Mouse (Mus musculus) cerebral cortex, adult 2 months (tissue): ENCODE results near the gene Tbl1x.

Experiments
- WGBS: fragments of 180-500 bp; shearing (Covaris S2); methylation state at CpG from one replicate; pipeline ENCODE4 v1.1.7; 2018; 5-methylcytosine and 5-hydroxymethylcytosine counted together

The Tbl1x gene

DNA sequence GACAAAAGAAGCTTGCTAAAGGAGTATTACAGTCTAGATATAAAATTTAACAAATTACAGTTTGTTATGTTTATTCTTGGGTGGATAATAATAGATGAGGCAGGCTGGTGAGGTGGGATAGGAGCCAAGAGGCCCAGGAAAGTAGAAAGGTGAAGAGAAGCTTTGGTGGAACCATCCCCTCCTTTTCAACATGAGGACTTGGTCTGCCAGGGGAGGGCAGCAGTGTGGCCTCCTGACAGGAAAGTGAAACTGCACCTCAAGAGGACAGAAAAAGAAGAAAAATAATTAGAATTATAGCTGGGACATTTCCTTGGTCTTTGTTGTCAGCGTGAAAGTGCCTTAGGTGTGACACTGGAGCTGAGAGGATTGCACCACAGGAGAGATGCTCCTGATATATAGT is 35.6 kb downstream of the Tbl1x start:
- WGBS, result 74% methylated on average over 1 of the region's 1 CpGs

DNA sequence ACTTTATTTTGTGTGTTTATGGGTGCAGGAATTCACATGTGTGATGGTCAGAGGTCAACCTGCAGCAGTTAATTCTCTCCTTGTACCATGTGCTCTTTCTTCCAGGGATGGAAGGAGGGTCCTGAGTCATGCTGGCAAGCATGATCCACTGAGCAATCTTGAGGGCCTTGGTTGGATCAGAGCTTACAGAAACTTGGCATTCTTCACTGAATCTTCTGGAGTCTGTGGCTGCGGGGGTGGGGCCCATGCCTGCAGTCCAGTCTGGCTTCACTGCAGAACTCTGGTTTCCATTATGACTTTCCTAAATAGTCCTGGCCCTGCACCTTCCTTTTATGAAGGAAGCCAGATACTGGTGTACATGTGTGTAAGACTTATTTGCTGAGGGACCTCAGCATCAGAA is 38.1 kb downstream of the Tbl1x start:
- 73% methylated on average over 1 of the region's 1 CpGs for WGBS

DNA sequence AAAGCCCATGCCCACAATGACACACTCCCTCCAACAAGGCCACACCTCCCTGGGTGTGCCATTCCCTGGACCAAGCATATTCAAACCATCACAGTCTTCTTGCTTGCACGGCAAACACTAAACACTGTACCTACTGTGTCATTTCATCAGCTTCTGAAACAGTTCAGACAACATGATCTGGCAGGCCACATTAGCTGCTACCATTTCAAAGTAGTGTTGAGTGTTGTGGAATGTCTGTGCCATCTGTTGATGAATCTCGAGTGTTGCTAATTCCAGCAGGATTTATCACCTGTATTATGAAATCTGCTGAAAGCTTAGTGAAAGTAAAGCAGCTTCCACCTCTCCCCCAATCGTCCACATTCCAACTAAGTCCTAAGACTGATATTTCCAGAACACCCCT is 41.3 kb downstream of the Tbl1x start:
- WGBS, result 54% methylated on average over 3 of the region's 3 CpGs

DNA sequence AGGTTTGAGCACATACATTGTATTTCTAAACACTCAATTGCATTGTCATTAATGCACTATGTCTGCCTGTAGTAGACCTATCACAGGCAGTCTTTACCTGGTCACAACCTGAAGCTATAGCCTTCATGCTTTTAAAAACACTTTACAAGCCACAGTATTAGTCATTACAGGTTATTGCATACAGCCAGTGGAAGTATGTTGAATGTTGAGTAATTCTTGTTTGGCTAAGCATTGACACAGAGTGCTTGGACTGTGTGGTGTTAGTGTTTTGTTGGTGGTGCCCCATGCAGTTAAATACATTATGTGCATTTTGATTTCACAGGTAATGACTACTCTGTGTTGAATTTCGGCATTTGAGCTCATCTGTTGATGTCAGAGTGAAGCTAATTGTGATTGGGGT is 45.2 kb downstream of the Tbl1x start:
- 74% methylated on average over 1 of the region's 1 CpGs for WGBS

DNA sequence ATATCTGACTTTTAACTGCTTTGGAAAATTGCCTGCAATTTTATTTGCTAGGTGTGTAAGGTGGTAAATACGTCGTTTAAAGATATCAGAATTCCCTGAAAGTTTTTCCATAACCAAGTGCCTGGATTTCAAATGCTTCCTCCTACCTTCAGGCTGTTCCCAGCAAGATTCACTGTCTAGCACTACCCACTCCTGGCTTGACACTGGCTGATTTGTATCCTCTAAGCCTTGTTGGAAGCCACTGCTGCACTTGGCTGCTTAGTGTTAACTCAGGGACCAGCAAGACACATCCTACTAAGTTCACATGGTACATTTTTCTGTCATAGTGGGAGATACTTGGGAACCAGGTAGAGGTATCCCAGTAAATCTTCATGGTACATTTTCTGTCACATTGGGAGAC is 52.8 kb downstream of the Tbl1x start:
- WGBS, result 40% methylated on average over 2 of the region's 2 CpGs

DNA sequence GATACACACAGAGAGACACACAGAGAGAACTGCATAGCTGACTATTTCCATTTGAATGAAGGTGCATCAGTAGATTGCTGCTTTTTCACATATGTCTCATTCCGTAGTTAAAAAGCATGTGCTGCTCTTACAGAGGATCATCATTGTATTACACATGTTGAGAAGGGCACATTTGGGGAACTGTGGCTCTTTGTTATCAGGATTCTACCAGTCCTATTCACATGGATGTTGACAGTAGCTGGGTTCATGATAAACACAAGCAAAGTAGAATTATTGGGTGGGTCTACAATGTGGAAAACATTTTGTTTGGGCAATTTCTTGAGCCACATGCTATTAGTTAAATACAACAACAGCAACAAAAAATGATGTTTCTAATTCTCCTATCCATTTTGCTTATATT is 55.9 kb downstream of the Tbl1x start:
- WGBS, result 91% methylated on average over 1 of the region's 1 CpGs

DNA sequence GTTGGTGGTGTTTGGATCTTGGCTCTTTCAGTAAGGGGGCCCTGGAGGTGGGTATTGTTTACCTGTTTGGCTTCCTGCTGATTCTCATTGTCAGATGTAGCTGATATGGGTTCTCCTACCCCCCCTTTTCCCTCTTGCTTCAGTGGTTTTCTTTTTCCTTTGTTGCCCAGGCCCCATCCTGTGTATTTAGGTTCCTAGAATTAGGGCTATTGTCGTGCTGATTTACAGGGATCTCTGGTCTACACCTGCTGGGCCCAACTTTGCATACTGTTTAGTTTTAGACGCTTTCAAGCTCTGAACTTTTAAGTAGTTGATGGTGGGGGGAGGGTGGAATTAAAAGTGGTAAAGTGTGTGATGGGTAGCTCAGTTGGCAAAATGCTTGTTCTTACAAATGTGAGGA is 57.2 kb downstream of the Tbl1x start:
- 53% methylated on average over 2 of the region's 2 CpGs for WGBS

DNA sequence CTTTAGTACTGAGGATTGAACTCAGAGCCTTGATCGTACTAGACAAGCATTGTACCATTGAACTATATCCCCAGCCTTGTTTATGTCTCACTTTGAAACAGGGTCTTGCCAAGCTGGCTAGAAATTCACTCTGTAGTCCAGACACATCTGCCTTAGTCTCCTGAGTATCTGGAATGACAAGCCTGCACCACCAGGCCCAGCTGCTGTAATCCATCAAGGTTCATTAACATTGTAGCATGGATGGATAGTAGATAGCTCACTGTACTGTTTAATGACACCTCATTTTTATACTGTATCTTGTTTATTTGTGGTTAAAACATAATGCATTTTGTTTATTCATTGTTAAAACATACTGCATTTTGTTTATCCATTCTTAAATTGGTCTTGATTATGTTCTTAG is 62.9 kb downstream of the Tbl1x start:
- 70% methylated on average over 1 of the region's 1 CpGs for WGBS

DNA sequence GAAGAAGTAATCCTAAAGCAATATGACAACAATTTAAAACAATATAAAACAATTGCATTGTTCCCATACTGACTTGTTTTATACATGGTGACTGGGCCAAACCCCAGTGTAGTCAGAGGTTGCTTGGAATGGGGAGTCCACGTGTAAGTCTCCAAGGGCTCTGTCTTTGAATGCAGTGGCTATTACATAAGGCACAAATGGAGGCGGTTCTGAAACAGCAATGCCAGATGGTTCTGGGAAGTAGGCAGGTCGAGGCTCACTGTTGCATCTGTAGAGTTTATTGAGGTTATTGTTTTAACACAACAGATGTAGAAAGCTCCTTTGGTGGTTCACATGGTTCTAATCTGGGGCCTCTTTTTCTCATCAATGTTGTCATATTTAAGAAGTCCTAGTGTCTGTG is 66.3 kb downstream of the Tbl1x start:
- 46% methylated on average over 3 of the region's 3 CpGs for WGBS

DNA sequence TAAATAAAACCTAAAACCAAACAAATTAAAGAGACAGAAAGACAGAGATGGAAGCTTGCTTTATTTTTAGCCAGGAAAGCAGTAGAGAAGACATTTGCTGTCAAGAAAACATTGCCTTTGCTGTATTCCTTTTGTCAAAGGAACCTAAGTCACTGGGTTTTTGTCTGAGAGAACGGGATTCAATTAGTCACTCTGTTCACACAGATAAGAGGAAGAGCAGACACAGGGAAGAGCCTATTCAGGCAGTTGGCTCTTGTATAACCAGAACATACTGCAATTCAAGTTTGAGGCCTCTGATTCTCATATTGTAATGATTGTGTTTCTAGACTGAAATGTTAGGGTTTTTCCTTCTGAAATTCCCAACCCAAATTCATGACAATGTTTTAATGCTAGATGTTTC is 67.4 kb downstream of the Tbl1x start:
- WGBS, result 25% methylated on average over 1 of the region's 1 CpGs

DNA sequence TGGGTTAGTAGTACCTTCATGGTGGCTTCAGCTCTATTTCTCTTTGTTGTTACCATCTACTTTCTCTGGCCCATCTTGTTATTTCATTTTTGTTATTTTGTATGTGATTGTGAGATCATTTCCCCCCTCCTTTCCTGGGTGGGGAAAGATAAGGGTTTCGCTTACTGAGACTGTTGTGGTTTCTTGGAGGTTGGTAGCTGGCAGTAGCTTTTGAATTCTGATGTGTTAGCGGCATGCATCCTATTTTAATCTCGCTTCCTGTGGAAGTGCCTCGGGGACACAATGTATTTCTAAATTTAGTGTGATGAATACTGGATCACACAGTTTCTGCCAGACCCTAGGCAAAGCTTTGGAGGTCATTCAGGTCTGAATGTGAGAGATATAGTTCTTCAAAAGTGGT is 69.2 kb downstream of the Tbl1x start:
- 28% methylated on average over 4 of the region's 4 CpGs for WGBS

DNA sequence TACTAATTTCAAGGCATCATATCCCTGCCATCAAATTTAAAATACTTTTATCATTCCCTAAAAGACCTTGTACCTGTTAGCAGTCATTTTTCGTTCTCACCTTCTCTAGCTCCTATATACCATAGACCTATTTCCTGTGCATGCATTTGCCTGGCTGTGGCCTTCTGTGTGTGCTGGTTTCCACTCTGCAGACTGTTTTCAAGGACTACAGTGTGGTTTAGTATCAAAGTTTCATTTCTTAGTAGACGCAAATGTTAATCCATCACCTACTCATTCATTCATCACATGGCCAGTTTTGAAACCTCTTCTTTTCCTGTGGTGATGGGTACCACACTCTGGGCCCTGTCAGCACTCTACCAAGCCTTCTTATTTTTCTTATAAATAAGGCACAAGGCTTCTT is 75.2 kb downstream of the Tbl1x start:
- WGBS, result 90% methylated on average over 2 of the region's 2 CpGs

DNA sequence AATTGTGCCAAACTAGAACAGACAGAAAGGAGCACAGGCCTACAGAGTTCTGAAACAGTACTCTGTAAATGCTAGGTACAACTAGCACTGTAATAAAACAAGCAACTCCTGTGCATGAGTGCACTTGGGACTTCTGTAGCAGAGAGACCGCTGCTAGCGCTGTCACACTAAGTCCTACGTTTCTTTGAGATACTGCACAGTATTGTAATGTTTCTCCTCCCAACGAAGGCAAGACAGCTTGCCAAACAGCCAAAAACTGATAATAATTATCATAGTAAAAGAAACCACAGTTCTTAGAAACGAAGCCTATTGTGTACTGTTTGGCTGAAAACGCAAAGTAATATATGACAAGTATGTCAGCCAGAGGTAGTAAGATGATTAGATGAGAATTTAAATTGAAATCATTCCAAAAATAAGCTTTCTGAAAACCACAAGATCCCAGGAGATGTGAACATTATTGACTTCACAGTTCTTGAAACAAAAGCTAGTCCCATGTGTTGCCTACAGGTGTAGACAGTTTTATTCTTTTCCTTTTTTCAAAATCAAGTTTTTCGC is 83.9 kb downstream of the Tbl1x start:
- WGBS, result 48% methylated on average over 7 of the region's 7 CpGs

DNA sequence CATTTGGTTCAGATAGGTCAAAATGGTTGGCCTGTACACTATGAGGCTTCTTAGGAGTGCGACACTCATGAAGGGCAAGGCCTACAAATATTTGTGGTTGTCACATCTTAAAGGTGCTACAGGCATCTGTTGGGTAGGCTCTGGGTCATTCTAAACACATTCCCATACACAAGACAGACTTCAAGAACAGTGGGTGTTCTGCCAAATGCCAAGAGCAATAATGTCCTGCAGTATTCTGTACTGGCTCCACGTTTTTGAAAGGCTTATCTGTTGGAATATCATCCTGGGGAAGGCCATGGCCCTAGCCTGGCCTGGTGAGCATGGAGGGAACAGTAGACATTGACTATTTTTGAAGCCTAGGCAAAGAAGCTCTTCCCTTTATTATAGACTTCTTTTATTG is 87.9 kb downstream of the Tbl1x start:
- WGBS, result 68% methylated on average over 2 of the region's 2 CpGs

DNA sequence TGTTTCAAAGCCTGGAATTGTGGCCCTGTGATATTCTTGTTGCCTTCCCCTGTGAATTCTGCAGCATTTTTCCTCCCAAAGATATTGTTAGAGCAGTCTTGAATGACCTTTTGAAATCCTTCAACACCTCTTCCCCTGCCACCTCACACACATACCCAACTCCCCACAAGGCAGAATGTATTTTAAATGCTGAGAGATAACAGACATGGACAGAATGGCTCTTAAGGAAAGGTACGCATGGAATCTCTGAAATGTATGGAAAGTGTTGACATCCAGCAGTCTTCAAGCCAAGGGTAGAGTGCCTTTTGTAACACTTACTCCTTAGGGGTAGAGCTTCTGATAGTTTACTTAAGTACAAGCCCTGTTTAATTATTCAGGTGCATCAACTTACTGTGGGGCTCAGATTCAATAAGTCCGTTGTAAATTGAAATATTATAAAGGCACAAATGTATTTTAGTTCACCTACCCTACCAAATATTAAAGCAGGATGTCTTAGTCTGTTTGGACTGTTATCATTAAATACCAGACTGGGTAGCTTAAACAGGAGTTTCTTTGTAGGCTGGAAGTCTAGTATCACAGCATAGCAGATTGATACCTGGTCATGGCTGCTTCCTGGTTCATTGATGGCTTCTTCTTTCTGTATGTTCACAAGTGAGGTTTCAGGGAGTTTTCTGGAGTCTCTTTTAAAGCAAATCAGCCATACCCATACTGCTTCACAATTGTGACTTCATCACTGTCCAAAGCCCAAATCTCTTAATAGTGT is 92.9 kb downstream of the Tbl1x start:
- 88% methylated on average over 2 of the region's 2 CpGs for WGBS

DNA sequence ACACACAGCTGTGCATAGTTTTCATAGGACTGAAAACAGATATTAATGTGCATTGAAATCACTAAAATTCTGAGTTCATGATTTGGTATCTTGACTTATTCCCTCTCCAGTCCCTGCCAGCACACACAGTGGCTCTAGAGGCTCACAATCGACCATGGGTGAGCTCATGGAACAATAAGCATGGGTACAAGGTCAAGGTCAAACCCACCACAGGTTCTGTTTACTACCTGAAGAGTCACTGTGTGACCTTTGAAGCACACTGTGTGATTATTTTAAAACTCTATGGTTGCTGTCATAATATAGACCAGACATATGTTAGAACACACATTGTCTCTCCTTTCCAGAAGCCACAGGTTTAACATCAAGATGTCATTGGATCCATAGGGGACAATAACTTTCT is 96.7 kb downstream of the Tbl1x start:
- 64% methylated on average over 1 of the region's 1 CpGs for WGBS

DNA sequence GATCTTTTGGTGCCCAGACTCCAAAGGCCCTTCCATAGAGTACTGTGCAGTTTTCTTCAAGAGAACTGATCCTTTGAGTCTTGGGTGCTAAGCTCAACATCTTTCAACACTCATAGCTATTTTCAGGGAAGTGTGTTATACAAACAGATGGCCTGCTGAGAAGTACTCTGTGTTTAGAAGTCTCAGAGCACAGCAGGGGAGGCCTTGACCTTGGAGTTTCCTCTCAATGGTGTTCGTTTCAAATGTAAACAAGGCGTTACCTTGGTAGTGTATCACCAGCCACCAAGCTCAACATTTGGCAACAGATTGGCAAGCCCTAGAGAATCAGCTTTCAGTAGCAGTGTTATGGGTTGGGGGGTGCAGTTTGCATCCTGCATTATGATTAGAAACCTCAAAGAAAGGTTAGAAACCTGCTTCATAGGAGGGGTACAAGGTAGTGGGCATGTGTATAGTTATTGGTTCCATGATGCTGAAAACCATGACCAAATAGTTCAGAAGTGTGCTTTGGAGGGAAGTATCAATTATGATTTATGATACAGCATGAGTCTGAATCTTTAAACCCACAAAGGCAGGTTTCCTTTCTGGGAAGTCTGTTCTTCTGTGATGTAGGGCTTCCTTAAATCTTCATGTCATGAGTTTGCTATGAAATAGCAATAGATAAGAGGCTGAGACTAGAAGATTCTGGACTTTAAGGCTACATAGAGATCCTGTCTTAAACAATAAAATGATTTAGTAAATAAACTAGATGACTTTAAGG is 98.3 kb downstream of the Tbl1x start:
- WGBS, result 33% methylated on average over 2 of the region's 2 CpGs

DNA sequence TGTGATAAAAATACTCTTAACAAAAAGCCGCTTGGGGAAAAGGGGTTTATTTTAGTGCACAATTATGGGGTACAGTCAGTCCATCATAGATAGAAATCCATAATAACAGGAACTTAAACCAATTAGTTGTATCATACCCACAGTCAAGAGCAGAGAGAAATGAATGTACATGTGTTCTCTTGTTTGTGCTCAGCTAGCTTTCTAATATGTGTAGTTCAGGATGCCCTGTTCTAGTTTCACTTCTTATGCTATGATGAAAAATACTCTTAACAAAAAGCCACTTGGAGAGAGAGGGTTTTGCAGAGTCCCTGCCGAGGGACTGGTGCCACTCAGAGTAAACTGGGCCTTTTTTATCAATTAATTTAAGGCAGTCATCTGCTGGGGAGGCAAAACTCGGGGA is 101.1 kb downstream of the Tbl1x start:
- WGBS, result 48% methylated on average over 3 of the region's 3 CpGs

DNA sequence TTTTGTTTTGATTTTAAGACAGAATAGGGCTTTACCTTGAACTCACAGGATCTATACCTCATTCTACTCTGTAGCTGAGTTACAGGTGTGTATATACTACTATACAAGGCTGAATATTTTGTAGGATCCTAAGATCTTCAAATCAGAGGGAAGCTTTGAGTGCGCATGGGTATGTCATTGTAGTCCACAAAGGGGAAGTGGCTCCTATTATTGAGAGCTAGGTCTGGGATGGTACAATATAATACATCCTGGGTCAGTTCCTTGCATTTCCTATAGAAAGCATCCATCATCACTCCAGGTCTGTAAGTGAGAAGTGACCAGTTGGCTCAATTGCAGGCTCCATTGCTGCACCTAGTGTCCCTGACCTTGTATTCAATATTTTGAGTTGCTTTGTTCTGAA is 102.2 kb downstream of the Tbl1x start:
- 87% methylated on average over 1 of the region's 1 CpGs for WGBS

DNA sequence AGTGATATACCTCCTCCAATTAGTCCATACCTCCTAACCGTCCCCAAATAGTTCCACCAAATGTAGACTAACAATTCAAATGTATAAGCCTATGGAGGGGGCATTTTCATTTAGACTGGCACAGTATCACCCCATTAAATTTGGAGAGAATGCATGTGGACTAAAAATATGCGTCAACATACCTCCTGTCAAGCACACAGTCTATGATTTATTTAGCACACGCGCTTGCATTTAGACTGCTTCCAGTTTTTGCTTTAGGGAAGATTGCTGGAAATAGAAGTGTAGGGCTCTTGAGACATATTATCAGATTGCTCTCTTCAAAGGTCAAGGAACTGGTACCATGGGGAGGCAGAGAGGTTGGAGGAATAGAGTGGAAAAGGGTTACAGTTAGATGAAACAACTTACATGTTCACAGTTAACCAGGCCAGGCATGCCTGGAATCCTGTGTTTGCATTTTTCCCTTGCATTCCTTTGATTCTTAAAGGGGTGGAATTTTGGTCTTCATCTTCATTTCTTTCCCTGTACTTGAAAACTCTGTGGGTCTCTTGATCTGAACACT is 105.0 kb downstream of the Tbl1x start:
- 44% methylated on average over 4 of the region's 4 CpGs for WGBS

DNA sequence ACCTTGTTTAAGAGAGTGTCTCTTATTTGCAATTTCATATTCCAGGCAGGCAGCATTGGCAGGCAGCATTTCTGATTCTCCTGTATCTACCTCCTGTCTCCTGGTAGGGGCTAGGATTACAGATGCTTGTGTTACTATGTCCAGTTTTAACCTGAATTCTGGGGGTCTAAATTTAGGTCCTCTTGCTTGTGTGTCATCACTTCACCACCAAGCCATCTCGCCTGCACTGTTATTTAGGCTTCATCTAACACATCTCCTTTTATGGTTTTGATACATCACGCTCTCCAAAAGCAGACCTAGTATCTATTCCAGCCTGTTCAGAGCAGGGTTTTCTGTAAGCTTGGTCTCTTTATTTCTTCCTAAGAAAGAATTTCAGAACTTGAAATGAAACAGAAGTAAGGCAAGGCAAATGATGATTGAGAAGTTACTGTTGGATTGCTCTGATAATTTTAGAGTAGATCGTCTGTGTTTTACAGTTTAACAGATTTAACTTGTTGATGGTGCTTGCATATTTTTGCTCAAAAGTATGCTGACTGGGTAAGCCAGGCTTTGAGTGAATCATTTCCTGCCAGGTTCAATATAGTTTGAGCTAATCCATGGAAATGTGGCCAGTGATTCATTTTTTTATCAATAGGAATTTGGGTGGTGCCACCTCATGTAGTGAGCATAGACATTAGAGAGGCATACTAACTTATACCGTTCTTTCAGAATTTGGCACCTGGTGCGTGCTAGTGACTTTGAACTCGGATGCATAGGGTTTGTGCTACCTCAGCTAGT is 106.7 kb downstream of the Tbl1x start:
- WGBS, result 45% methylated on average over 6 of the region's 6 CpGs

DNA sequence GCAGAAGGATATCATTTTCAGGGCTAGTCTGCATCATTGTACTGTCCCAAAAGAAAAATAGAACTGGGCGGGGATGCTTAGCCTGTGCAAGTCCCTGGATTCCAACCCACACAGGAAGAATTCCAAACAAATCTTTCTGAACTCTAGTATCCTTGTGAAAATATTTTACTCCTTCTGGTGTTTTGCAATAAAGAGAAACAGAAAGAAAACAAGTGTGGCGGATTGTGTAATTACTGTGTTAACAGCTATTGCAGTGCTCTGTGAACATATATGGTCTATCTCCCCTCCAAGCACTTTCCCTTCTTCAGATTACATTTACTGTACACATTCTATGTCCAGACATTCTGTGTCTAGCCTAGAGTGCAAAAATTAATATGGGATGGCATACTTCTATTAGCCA is 119.6 kb downstream of the Tbl1x start:
- WGBS, result 61% methylated on average over 2 of the region's 2 CpGs
